Mouse (Mus musculus) G1E-ER4 (cell line): Measurements from ENCODE around the gene Prkcb. TPM values are rescaled to one million over a fixed set of nuclear protein-coding genes. Genes with fewer than 3 reads are reported as not detected.

Experiments used
- GATA1 ChIP-seq: IDR thresholded peaks from one replicate; pipeline ENCODE4 v1.8.0; 2012; ENCODE audit warnings: low read length, inconsistent platforms
- polyA plus RNA-seq: library from polyadenylated mRNA; stranded (reverse); fragments of >175 nt; gene quantifications from 2 replicates; pipeline ENCODE4 v1.2.3, GENCODE M21; 2012

Gene Prkcb
- polyA plus RNA-seq, 1 experiment, result not detected

DNA sequence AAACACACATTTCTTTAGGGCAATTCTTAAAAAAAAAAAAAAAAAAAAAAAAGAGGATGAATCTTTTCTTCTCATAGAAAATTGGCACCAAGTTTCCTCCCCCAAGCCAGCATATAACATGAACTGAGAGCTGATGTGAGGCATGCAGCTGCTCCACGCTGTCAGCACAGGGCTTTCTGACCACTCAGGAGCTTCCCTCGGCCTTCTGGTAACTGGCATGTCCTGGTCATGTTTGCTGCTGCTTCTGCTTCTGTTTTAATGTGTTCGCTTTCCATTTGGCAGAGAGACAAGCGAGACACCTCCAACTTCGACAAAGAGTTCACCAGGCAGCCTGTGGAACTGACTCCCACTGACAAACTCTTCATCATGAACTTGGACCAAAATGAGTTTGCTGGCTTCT, 344.9 kb downstream of the Prkcb start:
- no peak for TF ChIP-seq GATA1

- no peak for TF ChIP-seq GATA1
Observed at GRCm38 (mm10) chr7:122643676-122644075, 355.1 kb downstream of the Prkcb start.

GRCm38 (mm10) chr7:122649306-122649705, 360.8 kb downstream of the Prkcb start:
- TF ChIP-seq GATA1, result no peak

DNA sequence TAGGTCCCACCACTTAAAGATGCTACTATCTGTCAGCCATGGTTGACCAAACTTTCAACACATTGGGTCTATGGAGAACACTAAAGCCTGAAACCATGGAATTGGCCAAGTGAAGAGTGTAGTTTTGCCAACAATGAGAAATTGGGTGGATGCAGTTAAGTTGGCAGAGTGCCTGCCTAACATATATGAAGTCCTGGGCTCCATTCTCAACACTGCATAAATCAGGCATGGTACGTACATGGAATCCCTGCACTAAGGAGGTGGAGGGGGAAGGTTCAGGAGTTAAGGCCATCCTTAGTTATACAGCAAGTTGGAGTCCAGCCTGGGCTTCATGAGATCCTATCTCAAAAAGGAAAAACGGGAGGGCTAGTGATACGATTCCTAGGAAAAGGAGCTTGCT, 364.0 kb downstream of the Prkcb start:
- no peak for TF ChIP-seq GATA1

DNA sequence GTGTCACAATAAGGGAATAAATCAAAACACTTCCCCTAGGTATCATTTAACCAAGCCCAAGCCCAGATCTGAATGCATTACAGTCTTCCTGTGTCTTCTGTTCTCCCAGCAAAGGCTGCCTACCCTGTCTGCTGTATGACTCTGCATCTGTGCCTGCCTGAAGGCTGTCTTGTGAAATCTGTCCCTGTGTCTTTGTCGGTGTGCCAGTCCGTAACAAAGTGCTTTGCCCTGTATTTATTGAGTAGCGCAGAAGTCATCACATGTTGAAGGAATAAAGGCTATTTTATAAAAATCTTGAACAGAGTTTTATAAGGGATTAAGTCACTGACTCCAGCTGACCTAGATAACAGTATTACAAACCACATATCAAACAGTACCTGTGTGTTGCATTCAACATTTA, 368.1 kb downstream of the Prkcb start:
- TF ChIP-seq GATA1, result no peak

- TF ChIP-seq GATA1, result no peak
Observed at GRCm38 (mm10) chr7:122657423-122658126, 369.0 kb downstream of the Prkcb start.

DNA sequence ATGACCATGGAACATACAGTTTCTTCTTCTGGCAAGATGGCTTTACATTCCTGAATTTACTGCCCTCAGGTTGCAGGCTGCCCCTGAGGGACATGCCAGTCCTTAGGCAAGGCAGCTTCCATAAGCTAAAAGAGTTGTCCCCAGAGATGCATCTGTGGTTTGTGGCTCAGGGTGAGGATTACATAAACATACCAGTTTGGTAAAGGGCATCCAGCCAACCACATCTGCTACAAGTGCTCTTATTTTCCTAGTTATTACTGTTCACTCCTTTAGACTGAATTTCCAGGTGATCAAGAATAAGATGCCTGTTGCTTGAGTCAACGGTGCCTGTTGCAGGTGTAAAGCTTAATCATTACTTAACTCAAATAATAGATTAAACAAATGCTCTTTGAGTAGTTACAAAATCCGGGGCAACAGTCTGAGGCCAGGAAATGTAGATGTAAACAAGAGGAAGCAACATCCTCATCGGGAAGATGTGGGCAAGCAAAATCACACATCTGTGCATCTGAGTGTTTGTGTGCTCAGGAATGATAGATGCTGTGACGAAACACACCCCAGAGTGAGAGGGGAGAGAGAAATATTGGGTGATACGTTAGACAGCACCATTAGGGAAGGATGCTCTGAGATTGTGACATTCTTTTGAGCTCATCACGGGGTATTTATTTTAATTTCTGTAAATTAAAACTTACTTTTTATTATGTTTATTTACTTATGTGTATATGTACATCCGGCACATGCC, 376.9 kb downstream of the Prkcb start:
- TF ChIP-seq GATA1, result no peak

GRCm38 (mm10) chr7:122667903-122668302, 379.4 kb downstream of the Prkcb start:
- TF ChIP-seq GATA1, result no peak

- TF ChIP-seq GATA1, result no peak
Observed at GRCm38 (mm10) chr7:122670442-122670872, 381.9 kb downstream of the Prkcb start, which contains the start of gene Cacng3. Gene Cacng3, plus strand, starts transcription at chr7:122670492.

DNA sequence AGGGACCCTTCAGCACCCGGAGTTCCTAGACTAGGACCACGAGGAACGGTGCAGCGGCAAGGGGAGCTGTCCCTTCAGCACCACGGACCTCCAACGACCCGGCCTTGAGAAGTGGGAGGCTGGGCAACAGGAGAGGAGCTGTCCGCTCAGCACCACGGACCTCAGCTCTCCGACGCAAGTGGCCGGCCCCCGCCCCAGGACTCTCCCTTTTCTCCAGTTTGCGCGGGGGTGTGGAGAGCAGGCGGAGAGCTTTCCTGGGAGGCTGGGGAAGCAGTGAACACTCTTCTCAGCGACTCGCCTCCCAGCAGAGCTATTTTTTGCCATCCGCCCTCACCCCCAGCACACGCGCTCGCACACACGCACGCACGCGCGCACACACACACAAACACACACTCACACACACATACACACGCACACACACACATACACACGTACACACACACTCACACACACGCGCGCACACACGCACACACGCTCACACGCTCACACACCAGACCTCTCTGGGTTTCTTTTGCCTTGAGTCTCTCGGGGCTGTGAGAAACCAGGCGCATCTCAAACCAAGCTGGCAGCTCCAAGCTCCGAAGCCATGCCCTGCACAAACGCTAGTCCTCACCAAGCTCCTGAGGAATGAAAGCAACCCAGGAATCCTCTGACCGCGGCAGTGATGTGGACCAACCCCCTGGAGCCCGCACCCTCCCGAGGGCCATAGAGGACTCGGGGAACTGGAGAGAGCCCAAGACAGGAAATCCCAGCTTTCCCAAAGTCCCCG, 382.5 kb downstream of the Prkcb start:
- no peak for TF ChIP-seq GATA1

DNA sequence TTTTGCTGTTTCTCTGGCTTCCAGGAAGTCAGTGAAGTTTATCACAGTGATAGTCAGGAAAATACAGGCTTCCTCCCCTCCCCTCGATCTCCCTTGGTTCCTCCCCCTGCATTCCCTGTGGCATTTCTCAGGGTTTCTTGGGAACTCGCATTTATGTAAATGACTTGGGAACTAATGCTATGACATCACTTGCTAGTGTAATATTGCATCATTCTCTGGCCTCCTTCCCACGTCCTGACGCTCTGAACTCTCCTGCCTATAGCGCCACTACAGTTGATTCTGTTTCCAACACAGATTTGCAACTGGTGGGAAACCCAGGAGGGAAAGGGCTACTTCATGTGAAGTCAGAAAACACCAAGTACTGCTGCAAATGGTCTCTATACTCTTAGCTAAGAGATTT, 384.4 kb downstream of the Prkcb start:
- no peak for TF ChIP-seq GATA1

DNA sequence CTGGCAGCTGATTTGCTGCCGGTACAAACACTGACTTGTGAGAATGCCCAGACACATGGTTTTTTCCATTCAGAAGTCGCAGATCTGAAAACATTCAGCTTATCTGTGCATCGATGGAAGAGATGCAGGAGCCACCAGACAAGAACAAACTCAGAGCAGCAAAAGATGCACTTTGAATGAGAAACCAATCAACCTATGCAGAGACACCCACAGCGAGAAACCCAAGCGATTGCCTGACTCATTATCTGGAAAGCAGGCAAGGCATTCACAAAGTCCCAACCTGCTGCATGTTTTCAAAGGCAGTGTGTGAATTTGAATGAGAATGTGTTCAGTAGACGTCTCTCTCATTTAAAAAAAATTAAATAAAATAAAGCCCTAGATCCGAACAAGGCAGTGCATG, 386.7 kb downstream of the Prkcb start:
- no peak for TF ChIP-seq GATA1

Other genes starting within 250 kb of the Prkcb start
- 26.4 and 29.9 TPM in 2 replicates for gene Ubfd1, start 221.6 kb upstream of the Prkcb start, polyA plus RNA-seq
- gene Ears2, start 221.5 kb upstream of the Prkcb start, polyA plus RNA-seq, result 10.9 and 13.8 TPM in 2 replicates
- 1,652 and 2,549 TPM in 2 replicates for gene Ndufab1, start 186.9 kb upstream of the Prkcb start, polyA plus RNA-seq
- 3.8 and 4.8 TPM in 2 replicates for gene Palb2, start 155.8 kb upstream of the Prkcb start, polyA plus RNA-seq
- gene Dctn5, start 155.7 kb upstream of the Prkcb start, polyA plus RNA-seq, result 3.7 and 4.1 TPM in 2 replicates
- gene Plk1, start 129.3 kb upstream of the Prkcb start, polyA plus RNA-seq, result 105 and 122 TPM in 2 replicates
- not detected in 2 replicates for gene Ern2, start 102.5 kb upstream of the Prkcb start, polyA plus RNA-seq
- gene Chp2, start 69.3 kb upstream of the Prkcb start, polyA plus RNA-seq, result not detected in 2 replicates